Mouse (Mus musculus): ENCODE data around the gene Traf7.

Gene Traf7

GRCm38 (mm10) chr17:24476022-24476776 lies 51.5 kb downstream of the Traf7 start:
- no peak for DNase-seq

DNA sequence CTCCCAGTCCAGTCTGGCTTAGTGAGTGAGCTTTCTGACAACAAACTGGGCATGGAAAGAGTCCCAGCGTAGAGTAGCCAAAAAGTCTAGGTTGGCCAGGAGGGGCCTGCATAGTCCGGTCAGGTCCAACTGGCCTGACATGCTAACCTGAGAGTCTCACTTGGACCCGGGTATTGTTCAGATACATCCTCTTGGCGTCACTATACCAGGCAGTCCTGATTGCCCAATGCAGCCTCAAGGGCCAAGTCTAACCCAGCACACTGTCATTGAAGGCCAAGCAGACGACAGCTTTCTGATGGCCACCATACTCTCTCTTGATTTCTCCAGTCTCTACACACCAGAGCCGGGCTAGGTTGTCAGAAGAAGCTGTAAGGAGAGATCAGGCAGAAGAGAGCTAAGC lies 52.2 kb downstream of the Traf7 start:
- no peak for DNase-seq

DNA sequence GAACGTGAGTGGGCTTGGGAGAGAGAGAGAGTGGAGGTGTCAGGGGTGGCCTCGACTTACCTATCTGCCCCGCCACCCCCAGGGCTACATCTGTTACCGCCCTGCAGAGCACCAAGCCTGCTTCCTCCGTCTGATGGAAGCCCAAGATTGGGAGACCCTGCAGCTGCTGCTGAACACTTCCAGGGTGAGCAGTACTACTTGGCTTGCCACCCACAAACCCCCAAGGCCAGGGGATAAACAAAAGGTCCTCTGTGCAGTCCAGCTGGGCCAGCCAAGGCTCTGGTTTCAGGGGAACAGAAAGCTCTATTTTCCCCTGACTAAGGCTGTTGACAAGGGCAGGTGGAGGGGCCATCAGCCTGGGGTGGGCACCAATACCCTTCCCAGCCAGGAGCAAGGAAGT lies 53.2 kb downstream of the Traf7 start:
- peak in 1 of 2 experiments; percentile 24 for DNase-seq

DNA sequence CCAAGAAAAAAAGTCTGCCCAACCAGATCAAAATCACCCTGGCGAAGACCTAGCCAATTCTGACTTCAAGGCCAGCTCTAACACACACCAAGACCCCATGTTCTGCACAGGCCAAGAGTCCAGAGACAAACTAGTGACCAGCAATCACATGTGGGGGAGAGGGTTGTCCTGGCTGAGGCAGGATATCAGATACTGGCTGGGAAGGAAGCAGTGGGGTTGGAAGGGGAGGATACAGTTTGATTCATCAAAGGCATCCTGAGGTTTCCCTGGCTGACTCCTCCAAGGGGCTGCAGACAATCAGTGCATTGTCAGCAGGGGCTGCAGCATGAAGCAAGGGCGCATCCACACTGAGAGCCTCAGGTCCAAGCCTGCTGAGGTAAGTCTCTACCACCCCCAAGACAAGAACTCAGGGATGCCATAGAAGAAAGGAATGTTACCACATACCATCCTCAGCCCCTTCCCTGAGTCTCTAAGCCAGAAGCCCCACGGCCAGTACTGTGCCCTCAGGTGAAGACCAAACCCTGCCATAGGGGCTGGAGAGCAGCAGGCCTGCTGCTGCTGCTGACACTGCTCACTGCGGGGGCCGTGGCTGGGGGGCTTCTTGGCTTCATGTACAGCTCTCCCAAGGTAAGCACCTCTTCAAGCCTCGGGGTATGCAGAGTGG lies 54.0 kb downstream of the Traf7 start, which contains the start of gene Bricd5:
Bricd5 (plus strand) TSS at position 273 of the 664 bp plus-strand sequence.
- DNase-seq = no peak

- DNase-seq = peak; percentile 72 to 78
Observed at GRCm38 (mm10) chr17:24472512-24472911, 55.2 kb downstream of the Traf7 start.

DNA sequence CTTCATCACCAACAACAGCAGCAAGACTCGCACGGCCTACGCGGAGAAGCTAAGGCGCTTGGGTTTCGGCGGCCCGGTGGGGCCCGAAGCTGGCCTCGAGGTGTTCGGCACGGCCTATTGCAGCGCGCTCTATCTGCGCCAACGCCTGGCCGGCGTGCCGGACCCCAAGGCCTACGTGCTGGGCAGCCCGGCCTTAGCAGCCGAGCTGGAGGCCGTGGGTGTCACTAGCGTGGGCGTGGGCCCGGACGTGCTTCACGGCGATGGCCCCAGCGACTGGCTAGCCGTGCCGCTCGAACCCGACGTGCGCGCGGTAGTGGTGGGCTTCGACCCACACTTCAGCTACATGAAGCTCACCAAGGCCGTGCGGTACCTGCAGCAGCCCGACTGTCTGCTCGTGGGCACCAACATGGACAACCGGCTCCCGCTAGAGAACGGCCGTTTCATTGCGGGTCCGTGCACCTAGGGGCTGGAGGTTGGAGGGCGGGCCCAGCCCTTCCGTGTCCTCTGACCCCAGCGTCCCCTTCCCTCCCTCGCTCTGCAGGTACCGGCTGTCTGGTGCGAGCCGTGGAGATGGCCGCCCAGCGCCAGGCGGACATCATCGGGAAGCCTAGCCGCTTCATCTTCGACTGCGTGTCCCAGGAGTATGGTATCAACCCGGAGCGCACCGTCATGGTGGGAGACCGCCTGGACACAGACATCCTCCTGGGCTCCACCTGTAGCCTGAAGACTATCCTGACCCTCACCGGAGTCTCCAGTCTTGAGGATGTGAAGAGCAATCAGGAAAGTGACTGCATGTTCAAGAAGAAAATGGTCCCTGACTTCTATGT lies 56.8 kb downstream of the Traf7 start:
- peak; percentile 40 to 67 for DNase-seq

- DNase-seq = peak; percentile 99 to 100
Observed at GRCm38 (mm10) chr17:24469910-24470602, 57.7 kb downstream of the Traf7 start, which contains the start of the genes E4f1 and Pgp. TSS of gene E4f1 (minus strand) at chr17:24470313. TSS of gene Pgp (plus strand) at chr17:24470392.

DNA sequence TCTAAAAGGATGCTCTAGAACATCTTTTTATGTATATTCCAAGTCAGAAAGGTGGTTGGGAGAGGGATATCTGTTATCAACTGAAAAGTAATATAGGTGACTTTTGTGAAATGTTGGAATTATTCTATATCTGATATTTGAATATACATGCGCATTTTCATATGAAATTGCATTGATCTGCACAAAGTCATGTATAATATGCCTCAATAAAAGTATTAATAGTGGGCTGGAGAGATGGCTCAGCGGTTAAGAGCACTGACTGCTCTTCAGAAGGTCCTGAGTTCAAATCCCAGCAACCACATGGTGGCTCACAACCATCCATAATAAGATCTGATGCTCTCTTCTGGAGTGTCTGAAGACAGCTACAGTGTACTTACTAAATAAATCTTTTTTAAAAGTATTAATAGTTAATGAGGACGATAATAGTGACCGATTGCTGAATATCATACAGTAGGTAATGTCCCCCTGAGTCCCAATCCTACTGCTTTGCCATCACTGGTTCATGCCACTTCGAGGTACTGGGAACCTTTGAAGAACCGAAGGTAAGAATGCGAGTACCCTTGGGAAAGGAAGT lies 58.3 kb downstream of the Traf7 start:
- no peak for DNase-seq

DNA sequence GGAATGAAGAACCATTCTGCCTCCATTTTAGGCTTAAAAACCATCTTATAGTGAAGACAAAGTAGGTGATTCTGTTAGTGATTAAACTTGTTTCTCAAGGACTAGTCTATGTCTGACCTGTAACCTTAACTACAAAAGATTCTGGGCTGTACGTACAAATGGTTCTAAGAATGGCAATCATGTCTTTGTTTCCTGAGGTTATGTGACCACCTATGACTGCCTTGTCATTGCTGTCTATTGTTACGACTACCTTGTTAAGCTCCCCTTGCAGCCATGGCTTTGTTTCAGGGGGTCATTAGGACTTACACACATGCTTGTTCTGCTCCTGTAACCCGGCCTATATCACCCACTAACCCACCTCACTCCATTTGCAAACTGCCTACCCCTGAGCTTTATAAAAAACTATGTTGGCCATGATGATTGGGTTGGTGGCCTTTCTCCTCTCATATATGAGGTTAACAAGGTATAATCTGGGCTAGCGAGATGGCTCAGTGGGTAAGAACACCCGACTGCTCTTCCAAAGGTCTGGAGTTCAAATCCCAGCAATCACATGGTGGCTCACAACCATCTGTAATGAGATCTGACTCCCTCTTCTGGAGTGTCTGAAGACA lies 59.0 kb downstream of the Traf7 start:
- no peak for DNase-seq

DNA sequence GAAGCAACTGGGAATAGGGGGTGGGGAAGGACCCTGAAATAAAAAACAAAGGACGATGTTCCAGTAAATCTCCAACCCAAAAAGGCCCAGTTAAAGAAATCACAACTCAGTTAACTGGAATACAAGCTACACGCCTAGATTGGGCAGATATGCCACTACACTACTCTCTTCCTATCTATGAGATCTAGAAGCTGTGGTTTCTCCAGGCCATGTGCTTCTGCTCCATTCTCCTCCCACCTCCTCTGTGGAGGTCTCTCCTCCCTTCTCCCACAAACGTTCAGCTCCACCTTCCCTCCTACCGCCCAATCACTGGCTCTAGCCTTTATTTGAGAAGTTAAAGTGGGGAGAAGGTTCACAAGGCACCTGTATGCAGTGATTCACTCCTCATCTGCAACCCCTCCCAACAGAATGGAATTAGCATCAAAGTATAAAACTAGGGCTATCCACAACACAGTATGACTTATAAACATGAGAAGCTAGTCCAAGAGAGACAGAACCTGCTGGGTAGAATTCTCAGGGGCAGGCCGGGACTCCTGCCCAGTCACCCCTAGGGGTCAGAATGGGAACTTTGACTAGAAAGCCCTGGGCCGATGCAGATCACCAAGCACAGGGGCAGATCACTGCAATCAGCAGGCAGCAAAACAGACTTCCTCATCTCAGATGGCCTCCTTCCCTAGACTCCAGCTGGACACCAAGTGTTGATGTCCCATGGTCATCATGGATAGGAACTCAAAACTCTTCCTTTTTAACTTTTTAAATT lies 64.2 kb downstream of the Traf7 start:
- DNase-seq = no peak

DNA sequence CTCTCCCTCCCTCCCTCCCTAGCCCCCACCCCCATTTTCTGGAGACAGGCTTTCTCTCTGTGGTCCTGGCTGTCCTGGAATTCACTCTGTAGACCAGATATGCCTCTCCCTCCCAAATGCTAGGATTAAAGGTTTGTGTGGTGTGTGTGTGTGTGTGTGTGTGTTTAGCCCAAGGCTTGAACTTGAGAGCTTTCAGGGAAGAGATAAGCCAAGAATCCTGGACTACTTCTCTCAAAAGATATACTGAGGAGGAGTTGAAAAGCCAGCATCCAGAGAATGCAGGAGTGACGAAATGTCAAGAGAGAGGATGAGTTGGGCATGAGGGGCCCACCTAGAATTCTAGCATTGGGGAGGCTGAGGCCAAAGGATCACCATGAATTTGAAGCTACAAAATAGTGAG lies 64.8 kb downstream of the Traf7 start:
- no peak for DNase-seq

DNA sequence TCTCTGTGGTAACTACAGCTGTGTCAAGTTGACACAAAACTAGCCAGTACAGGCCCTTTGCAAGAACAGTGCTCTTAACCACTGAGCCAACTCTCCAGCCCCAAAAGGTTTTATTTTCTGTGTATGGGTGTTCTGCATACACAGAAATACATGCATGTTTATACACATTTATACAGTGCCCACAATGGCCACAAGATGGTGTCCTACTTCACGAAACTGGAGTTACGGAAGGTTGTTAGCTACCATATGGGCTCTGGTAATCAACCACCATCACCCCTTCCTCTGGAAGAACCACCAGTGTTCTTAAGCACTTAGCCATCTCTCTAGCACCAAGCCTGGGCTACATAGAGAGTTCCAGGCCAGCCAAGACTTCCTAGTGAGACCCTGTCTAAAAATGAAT lies 66.2 kb downstream of the Traf7 start:
- peak; percentile 39 to 47 for DNase-seq

Data from cerebellum, adult 18-20 months (tissue).